Mouse (Mus musculus) CD4-positive, CD25-positive, alpha-beta regulatory T cell, adult 4 months (primary cell): Measurements from ENCODE around the gene Klk12. TPM values are rescaled to one million over a fixed set of nuclear protein-coding genes. Genes with fewer than 3 reads are reported as not detected.

Experiments
- ATAC-seq: one replicate; pipeline ENCODE4 v1.8.0; 2017
- polyA plus RNA-seq, 2 experiments: library from polyadenylated mRNA; unstranded; fragments of 100-300 nt; shearing (Covaris generic); gene quantifications; one replicate each; pipeline ENCODE4 v1.2.1; 2017

Gene Klk12
- polyA plus RNA-seq, 2 experiments from 2014 or later = not detected

- peak; percentile 51 for ATAC-seq
Observed at GRCm38 (mm10) chr7:43797333-43797769, 28.7 kb downstream of the Klk12 start, which contains the start of gene Klk8. Gene Klk8, plus strand, starts transcription at chr7:43797577.

- peak; percentile 82 for ATAC-seq
Observed at GRCm38 (mm10) chr7:43797844-43798462, 29.3 kb downstream of the Klk12 start.

- no peak for ATAC-seq
Observed at GRCm38 (mm10) chr7:43799876-43800275, 31.2 kb downstream of the Klk12 start.

- no peak for ATAC-seq
Observed at GRCm38 (mm10) chr7:43810994-43811393, 42.3 kb downstream of the Klk12 start, which contains the start of gene Klk7. Gene Klk7, plus strand, starts transcription at chr7:43811294.

DNA sequence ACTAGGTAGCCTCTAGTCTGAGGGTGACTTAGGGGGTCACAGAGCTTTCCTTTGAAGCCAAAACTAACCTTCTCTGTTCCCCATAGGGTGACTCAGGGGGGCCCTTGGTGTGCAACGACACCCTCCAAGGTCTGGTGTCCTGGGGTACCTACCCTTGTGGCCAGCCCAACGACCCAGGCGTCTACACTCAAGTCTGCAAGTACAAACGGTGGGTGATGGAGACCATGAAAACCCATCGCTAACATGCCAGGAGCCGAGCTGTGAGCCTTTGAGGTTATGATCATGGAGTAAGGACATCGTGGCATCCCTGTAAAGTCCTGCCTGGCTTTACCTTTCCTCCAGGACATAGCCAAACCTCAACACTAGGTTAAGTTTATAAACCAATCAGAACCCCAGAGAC is 46.5 kb downstream of the Klk12 start:
- ATAC-seq = no peak

GRCm38 (mm10) chr7:43816746-43817145 is 48.0 kb downstream of the Klk12 start:
- no peak for ATAC-seq

GRCm38 (mm10) chr7:43821581-43821980 is 52.9 kb downstream of the Klk12 start:
- ATAC-seq = no peak

Other genes with a start within 250 kb of the Klk12 start
- gene Cd33, start 224.5 kb upstream of the Klk12 start, polyA plus RNA-seq = not detected
- gene Zfp658, start 206.6 kb upstream of the Klk12 start, polyA plus RNA-seq = 1 to 10 TPM; 6.4 TPM
- 10 to 100 TPM; 10.9 to 12.9 TPM for gene Zfp719, start 189.3 kb upstream of the Klk12 start, polyA plus RNA-seq
- not detected for gene Zfp819, start 161.7 kb upstream of the Klk12 start, polyA plus RNA-seq
- not detected for gene Ceacam18, start 134.2 kb upstream of the Klk12 start, polyA plus RNA-seq
- 1 to 10 TPM in 1 of 2 experiments, under 1 TPM in 1; 0.28 to 1.3 TPM for gene Siglece, start 108.7 kb upstream of the Klk12 start, polyA plus RNA-seq
- gene Ctu1, start 96.9 kb upstream of the Klk12 start, polyA plus RNA-seq = 1 to 10 TPM; 1.7 to 2.2 TPM
- gene Klk14, start 78.5 kb upstream of the Klk12 start, polyA plus RNA-seq = not detected
- gene Klk13, start 56.3 kb upstream of the Klk12 start, polyA plus RNA-seq = not detected
- 1 to 10 TPM in 1 of 2 experiments, not detected in 1; 1.0 TPM for gene Klk11, start 5.7 kb downstream of the Klk12 start, polyA plus RNA-seq
- gene Klk10, start 12.1 kb downstream of the Klk12 start, polyA plus RNA-seq = under 1 TPM in 1 of 2 experiments, not detected in 1; 0.23 TPM
- gene Klk9, start 23.0 kb downstream of the Klk12 start, polyA plus RNA-seq = not detected
- 100 to 1,000 TPM; 136 to 138 TPM for gene Klk8, start 28.7 kb downstream of the Klk12 start, polyA plus RNA-seq
- gene Klk7, start 42.4 kb downstream of the Klk12 start, polyA plus RNA-seq = under 1 TPM in 1 of 2 experiments, not detected in 1; 0.23 TPM
- gene Klk6, start 55.6 kb downstream of the Klk12 start, polyA plus RNA-seq = not detected
- not detected for gene Klk5, start 73.1 kb downstream of the Klk12 start, polyA plus RNA-seq
- gene Klk4, start 112.3 kb downstream of the Klk12 start, polyA plus RNA-seq = not detected
- gene Klk15, start 164.8 kb downstream of the Klk12 start, polyA plus RNA-seq = not detected
- not detected for gene Klk1b8, start 181.8 kb downstream of the Klk12 start, polyA plus RNA-seq
- gene Klk1b1, start 197.9 kb downstream of the Klk12 start, polyA plus RNA-seq = not detected
- not detected for gene Klk1b9, start 207.2 kb downstream of the Klk12 start, polyA plus RNA-seq
- gene Klk1b11, start 227.0 kb downstream of the Klk12 start, polyA plus RNA-seq = not detected
- not detected for gene Klk1b26, start 243.3 kb downstream of the Klk12 start, polyA plus RNA-seq